Mouse (Mus musculus): ENCODE data around the gene Inhbc. TPM values are rescaled to one million over a fixed set of nuclear protein-coding genes. Genes with fewer than 3 reads are reported as not detected.

Gene Inhbc
- total and polyA plus RNA-seq, 3 experiments, result not detected

- no peak for DNase-seq (ENCODE audit: low read depth, low spot score)
- H3K9ac ChIP-seq (ENCODE audit: control insufficient read depth, low read depth, low read length, poor library complexity, severe bottlenecking), result no peak overlapping the region
- peaks cover 15 to 33% of the 10 kb centered on the region in 2 experiments for H3K4me1 ChIP-seq (ENCODE audit: control insufficient read depth in 1 of 2, insufficient read depth in 2 of 2, low read length in 2 of 2)
- H3K27ac ChIP-seq (ENCODE audit: control insufficient read depth, low read depth, low read length), result no peak overlapping the region
- peaks cover 2% of the 10 kb centered on the region; the same call in 1 of the 2 replicates for H3K79me2 ChIP-seq (ENCODE audit: control insufficient read depth, insufficient read depth, low read length, poor library complexity)
- H3K9me3 ChIP-seq (replicated peaks; ENCODE audit: insufficient read depth, low read length), result no peaks in the 10 kb centered on the region
- H3K4me3 ChIP-seq (ENCODE audit: control insufficient read depth in 1 of 2, insufficient read depth in 1 of 2, low read depth in 2 of 2, low read length in 2 of 2), result no peak overlapping the region
- no peak for TF ChIP-seq TAL1 (IDR thresholded peaks at IDR 0.05; ENCODE audit: low read length)
- no peak for TF ChIP-seq ZC3H11A (IDR thresholded peaks at IDR 0.05; ENCODE audit: low read depth, low read length)
- TF ChIP-seq MAZ (IDR thresholded peaks at IDR 0.05; ENCODE audit: low read depth, low read length), result no peak
- TF ChIP-seq ETS1 (IDR thresholded peaks at IDR 0.05; ENCODE audit: low read depth, low read length), result no peak
- TF ChIP-seq GATA1 (IDR thresholded peaks at IDR 0.05; ENCODE audit: low read depth, low read length), result no peak
- TF ChIP-seq MYC (IDR thresholded peaks at IDR 0.05; ENCODE audit: low read depth, low read length), result no peak
- TF ChIP-seq NELFE (IDR thresholded peaks at IDR 0.05; ENCODE audit: low read depth, low read length), result no peak
- TF ChIP-seq UBTF (IDR thresholded peaks at IDR 0.05; ENCODE audit: borderline replicate concordance, insufficient read depth, low read depth, low read length), result no peak
- no peak for TF ChIP-seq TCF12 (IDR thresholded peaks at IDR 0.05; ENCODE audit: low read depth, low read length)
- no peak for TF ChIP-seq KAT2A (conservative IDR thresholded peaks at IDR 0.05; ENCODE audit: low read depth, low read length)
- TF ChIP-seq MYB (IDR thresholded peaks at IDR 0.05; ENCODE audit: low read depth, low read length), result no peak
- no peak for TF ChIP-seq POLR2A (IDR thresholded peaks at IDR 0.05; ENCODE audit: control insufficient read depth in 1 of 2, insufficient read depth in 1 of 2, low read depth in 1 of 2, low read length in 2 of 2, poor library complexity in 1 of 2)
- TF ChIP-seq ZKSCAN1 (IDR thresholded peaks at IDR 0.05; ENCODE audit: low read depth, low read length), result no peak
- no peaks in the 10 kb centered on the region for H3K27me3 ChIP-seq (ENCODE audit: control insufficient read depth in 1 of 2, insufficient read depth in 2 of 2, low read length in 2 of 2)
- H3K36me3 ChIP-seq (ENCODE audit: control insufficient read depth in 1 of 2, insufficient read depth in 2 of 2, low read length in 2 of 2), result peaks cover 0 to 19% of the 10 kb centered on the region in 2 experiments; a peak in 2 of 4 replicates
These were observed 50.3 kb downstream of the Inhbc start for GRCm38 (mm10) chr10:127319969-127320368.

GRCm38 (mm10) chr10:127318009-127318408 is 52.2 kb downstream of the Inhbc start:
- peaks cover 9 to 27% of the 10 kb centered on the region in 2 experiments for H3K4me1 ChIP-seq (ENCODE audit: control insufficient read depth in 1 of 2, insufficient read depth in 2 of 2, low read length in 2 of 2)
- no peaks in the 10 kb centered on the region for H3K9me3 ChIP-seq (replicated peaks; ENCODE audit: insufficient read depth, low read length)
- DNase-seq (ENCODE audit: low read depth, low spot score), result peak; percentile 87
- H3K9ac ChIP-seq (ENCODE audit: control insufficient read depth, low read depth, low read length, poor library complexity, severe bottlenecking), result peak overlapping the region; percentile 45
- peaks cover 0 to 17% of the 10 kb centered on the region in 2 experiments; a peak in 2 of 4 replicates for H3K36me3 ChIP-seq (ENCODE audit: control insufficient read depth in 1 of 2, insufficient read depth in 2 of 2, low read length in 2 of 2)
- no peaks in the 10 kb centered on the region for H3K79me2 ChIP-seq (ENCODE audit: control insufficient read depth, insufficient read depth, low read length, poor library complexity)
- H3K27ac ChIP-seq (ENCODE audit: control insufficient read depth, low read depth, low read length), result peak overlapping the region; percentile 94
- H3K4me3 ChIP-seq (ENCODE audit: control insufficient read depth in 1 of 2, insufficient read depth in 1 of 2, low read depth in 2 of 2, low read length in 2 of 2), result peak overlapping the region in 1 of 2 experiments; percentile 29; a peak in 2 of 4 replicates
- no peaks in the 10 kb centered on the region for H3K27me3 ChIP-seq (ENCODE audit: control insufficient read depth in 1 of 2, insufficient read depth in 2 of 2, low read length in 2 of 2)
- TF ChIP-seq MXI1 (IDR thresholded peaks at IDR 0.05; ENCODE audit: low read depth, low read length), result peak; percentile 86; the same call in 1 of the 2 replicates
- TF ChIP-seq BHLHE40 (IDR thresholded peaks at IDR 0.05; ENCODE audit: borderline replicate concordance, low read depth, low read length), result peak; percentile 53; the same call in 1 of the 2 replicates
- no peak for TF ChIP-seq MEF2A (IDR thresholded peaks at IDR 0.05; ENCODE audit: extremely low read depth, insufficient replicate concordance, low read depth, low read length, poor library complexity, severe bottlenecking)
- TF ChIP-seq CTCF (IDR thresholded peaks at IDR 0.05 in 2 of 3, conservative IDR thresholded peaks at IDR 0.05 in 1 of 3; ENCODE audit: control insufficient read depth in 1 of 3, insufficient read depth in 1 of 3, low read depth in 2 of 3, low read length in 3 of 3, poor library complexity in 1 of 3, severe bottlenecking in 1 of 3), result no peak; a peak in 1 of 6 replicates
- TF ChIP-seq NRF1 (IDR thresholded peaks at IDR 0.05; ENCODE audit: insufficient read depth, low read depth, low read length, poor library complexity, severe bottlenecking), result no peak
- TF ChIP-seq MAZ (IDR thresholded peaks at IDR 0.05; ENCODE audit: low read depth, low read length), result no peak
- peak in 1 of 2 experiments; percentile 64; a peak in 2 of 4 replicates for TF ChIP-seq EP300 (IDR thresholded peaks at IDR 0.05; ENCODE audit: low read depth in 1 of 2, low read length in 2 of 2)
- no peak for TF ChIP-seq RAD21 (IDR thresholded peaks at IDR 0.05; ENCODE audit: low read depth, low read length)
- no peak for TF ChIP-seq USF2 (IDR thresholded peaks at IDR 0.05; ENCODE audit: borderline replicate concordance in 1 of 2, insufficient read depth in 1 of 2, low read depth in 1 of 2, low read length in 2 of 2)
- TF ChIP-seq USF1 (IDR thresholded peaks at IDR 0.05; ENCODE audit: low read depth, low read length), result peak; percentile 31; the same call in 1 of the 2 replicates
- no peak; the same call in 1 of the 2 replicates for TF ChIP-seq GATA1 (IDR thresholded peaks at IDR 0.05; ENCODE audit: low read depth, low read length)
- TF ChIP-seq E2F4 (IDR thresholded peaks at IDR 0.05; ENCODE audit: borderline replicate concordance, low read depth, low read length), result no peak
- no peak for TF ChIP-seq CHD1 (IDR thresholded peaks at IDR 0.05; ENCODE audit: low read depth, low read length)
- TF ChIP-seq JUND (IDR thresholded peaks at IDR 0.05; ENCODE audit: low read depth, low read length), result no peak; the same call in 1 of the 2 replicates
- TF ChIP-seq ZMIZ1 (IDR thresholded peaks at IDR 0.05; ENCODE audit: low read depth, low read length), result no peak
- no peak; the same call in 1 of the 2 replicates for TF ChIP-seq RCOR1 (IDR thresholded peaks at IDR 0.05; ENCODE audit: low read depth, low read length)
- 0 out of 2 replicates have a peak, but pooled peaks have one; percentile 45 for TF ChIP-seq TCF12 (IDR thresholded peaks at IDR 0.05; ENCODE audit: low read depth, low read length)
- no peak for TF ChIP-seq UBTF (IDR thresholded peaks at IDR 0.05; ENCODE audit: borderline replicate concordance, insufficient read depth, low read depth, low read length)
- TF ChIP-seq TBP (IDR thresholded peaks at IDR 0.05; ENCODE audit: low read depth, low read length), result peak; percentile 69
- no peak for TF ChIP-seq HCFC1 (IDR thresholded peaks at IDR 0.05; ENCODE audit: low read depth, low read length)
- no peak for TF ChIP-seq CHD2 (IDR thresholded peaks at IDR 0.05; ENCODE audit: low read length)
- TF ChIP-seq ZKSCAN1 (IDR thresholded peaks at IDR 0.05; ENCODE audit: low read depth, low read length), result no peak
